Mouse (Mus musculus): ENCODE data around the gene Pde7b.

The Pde7b gene

GRCm38 (mm10) chr10:20724906-20725305 is at the start of gene Pde7b:
Pde7b (minus strand) TSS chr10:20725078.
- in situ Hi-C loops (cut with MboI), result no loop called here

- in situ Hi-C loops (cut with MboI), result no loop called here
Measured at GRCm38 (mm10) chr10:20772056-20772455, 47.2 kb upstream of the Pde7b start.

GRCm38 (mm10) chr10:20770418-20770888 is 45.6 kb upstream of the Pde7b start:
- in situ Hi-C loops (cut with MboI), result no loop called here

GRCm38 (mm10) chr10:20769557-20770417 is 44.9 kb upstream of the Pde7b start:
- in situ Hi-C loops (cut with MboI), result no loop called here

GRCm38 (mm10) chr10:20764352-20764751 is 39.5 kb upstream of the Pde7b start:
- in situ Hi-C loops (cut with MboI), result no loop called here

GRCm38 (mm10) chr10:20758939-20759338 is 34.1 kb upstream of the Pde7b start:
- in situ Hi-C loops (cut with MboI), result no loop called here

- in situ Hi-C loops (cut with MboI), result no loop called here
Measured at GRCm38 (mm10) chr10:20758259-20758658, 33.4 kb upstream of the Pde7b start.

- in situ Hi-C loops (cut with MboI), result no loop called here
Measured at GRCm38 (mm10) chr10:20756219-20756618, 31.3 kb upstream of the Pde7b start.

- in situ Hi-C loops (cut with MboI), result no loop called here
Measured at GRCm38 (mm10) chr10:20752883-20753282, 28.0 kb upstream of the Pde7b start.

- in situ Hi-C loops (cut with MboI), result no loop called here
Measured at GRCm38 (mm10) chr10:20750642-20751251, 25.9 kb upstream of the Pde7b start.

- in situ Hi-C loops (cut with MboI), result no loop called here
Measured at GRCm38 (mm10) chr10:20748938-20749337, 24.1 kb upstream of the Pde7b start.

GRCm38 (mm10) chr10:20747229-20747628 is 22.4 kb upstream of the Pde7b start:
- in situ Hi-C loops (cut with MboI), result no loop called here

- in situ Hi-C loops (cut with MboI), result no loop called here
Measured at GRCm38 (mm10) chr10:20739801-20740200, 14.9 kb upstream of the Pde7b start.

GRCm38 (mm10) chr10:20737146-20737545 is 12.3 kb upstream of the Pde7b start:
- in situ Hi-C loops (cut with MboI), result no loop called here

GRCm38 (mm10) chr10:20735775-20736449 is 11.0 kb upstream of the Pde7b start:
- in situ Hi-C loops (cut with MboI), result no loop called here

- in situ Hi-C loops (cut with MboI), result no loop called here
Measured at GRCm38 (mm10) chr10:20733576-20733975, 8.7 kb upstream of the Pde7b start.

- in situ Hi-C loops (cut with MboI), result no loop called here
Measured at GRCm38 (mm10) chr10:20732180-20732579, 7.3 kb upstream of the Pde7b start.

- in situ Hi-C loops (cut with MboI), result no loop called here
Measured at GRCm38 (mm10) chr10:20730034-20730433, 5.2 kb upstream of the Pde7b start.

- in situ Hi-C loops (cut with MboI), result no loop called here
Measured at GRCm38 (mm10) chr10:20725384-20725983, 606 bp upstream of the Pde7b start.

GRCm38 (mm10) chr10:20724451-20724850 is 427 bp downstream of the Pde7b start:
- in situ Hi-C loops (cut with MboI), result no loop called here

- in situ Hi-C loops (cut with MboI), result no loop called here
Measured at GRCm38 (mm10) chr10:20723962-20724361, 916 bp downstream of the Pde7b start.

GRCm38 (mm10) chr10:20723521-20723915 is 1.4 kb downstream of the Pde7b start:
- in situ Hi-C loops (cut with MboI), result no loop called here

Measured in mature B cell (primary cell).